In genomic region chr16:88166547-88166946, GRCm38 (mm10) we compare ENCODE assay signal across 21 mouse cellular contexts.
A peak's percentile ranks its signal among the peaks of the same experiment; 100 is the strongest.
DNase-seq lines count a peak whose midpoint lies in the region; ATAC-seq and TF ChIP-seq lines count a peak whose summit lies in the region.
"Had no signal": no experiment of that assay in that cellular context is flagged by ENCODE, and none has a peak within 500 bp of the region (broad histone marks: within the 10 kb centered on the region; RNA-seq: fewer than 3 reads in every experiment).

No protein-coding gene starts in this region.

- H3K9me3 ChIP-seq in intestine, embryonic 15.5 days: no peaks in the 10 kb centered on the region
- H3K9me3 ChIP-seq in intestine, embryonic 16.5 days (ENCODE audit: control insufficient read depth, low read length): no peaks in the 10 kb centered on the region
- H3K9me3 ChIP-seq in intestine, postnatal 0 days (ENCODE audit: control insufficient read depth): no peaks in the 10 kb centered on the region

- peak; percentile 84; the same call in 1 of the 2 replicates for ATAC-seq in intestine, embryonic 15.5 days
- ATAC-seq in intestine, embryonic 16.5 days: peak; percentile 82
- ATAC-seq in intestine, postnatal 0 days: peak; percentile 33; the same call in 1 of the 2 replicates
- ATAC-seq: activated CD4-positive, CD25-positive, alpha-beta regulatory T cell, adult 4 months; CD4-positive, CD25-positive, alpha-beta regulatory T cell, adult 4 months; Patski had no signal

- no peak for DNase-seq in cerebellum, adult 8-10 months
- DNase-seq in cerebellum, adult 9-10 months: no peak
- DNase-seq in embryo, embryonic 10 days (ENCODE audit: low spot score): no peak
- DNase-seq: adrenal gland, adult 2 months; adrenal gland, adult 8-10 months; adrenal gland, postnatal 10 days; adrenal gland, postnatal 14 days; adrenal gland, postnatal 25 days; adrenal gland, postnatal 36 days; B cell, adult 2 months; cerebellum, adult 11 months; cerebellum, adult 11-12 months; cerebellum, adult 18-20 months had no signal

- no peaks in the 10 kb centered on the region for H3K4me1 ChIP-seq in intestine, embryonic 15.5 days (replicated peaks)
- H3K4me1 ChIP-seq in intestine, embryonic 16.5 days (ENCODE audit: control insufficient read depth, insufficient read depth, low read length): no peaks in the 10 kb centered on the region
- 0 out of 2 replicates have a peak, but pooled peaks cover 3% of the 10 kb centered on the region for H3K4me1 ChIP-seq in intestine, postnatal 0 days (replicated peaks; ENCODE audit: control insufficient read depth, insufficient read depth, low read length)

- H3K4me2 ChIP-seq in intestine, embryonic 15.5 days (replicated peaks): no peak overlapping the region
- no peak overlapping the region for H3K4me2 ChIP-seq in intestine, embryonic 16.5 days (ENCODE audit: low read depth, low read length)
- no peak overlapping the region for H3K4me2 ChIP-seq in intestine, postnatal 0 days (replicated peaks; ENCODE audit: low read depth)

- H3K36me3 ChIP-seq in intestine, embryonic 15.5 days: no peaks in the 10 kb centered on the region
- H3K36me3 ChIP-seq in intestine, embryonic 16.5 days (ENCODE audit: control insufficient read depth, insufficient read depth, low read length): no peaks in the 10 kb centered on the region
- H3K36me3 ChIP-seq in intestine, postnatal 0 days (ENCODE audit: control insufficient read depth, insufficient read depth): no peaks in the 10 kb centered on the region
- H3K36me3 ChIP-seq: G1E had no signal

- H3K9ac ChIP-seq in intestine, embryonic 15.5 days: no peak overlapping the region
- H3K9ac ChIP-seq in intestine, embryonic 16.5 days (ENCODE audit: low read depth, low read length): no peak overlapping the region
- H3K9ac ChIP-seq in intestine, postnatal 0 days (ENCODE audit: low read depth, low read length): no peak overlapping the region

- no peak for TF ChIP-seq CTCF in intestine, postnatal 0 days (IDR thresholded peaks at IDR 0.05; ENCODE audit: low read depth)

- H3K27me3 ChIP-seq in intestine, embryonic 15.5 days (replicated peaks): no peaks in the 10 kb centered on the region
- H3K27me3 ChIP-seq in intestine, embryonic 16.5 days (replicated peaks; ENCODE audit: control insufficient read depth, insufficient read depth, low read length): no peaks in the 10 kb centered on the region
- H3K27me3 ChIP-seq in intestine, postnatal 0 days (replicated peaks; ENCODE audit: control insufficient read depth, insufficient read depth, low read length): no peaks in the 10 kb centered on the region
- H3K27me3 ChIP-seq: CH12.LX had no signal

- no peak overlapping the region for H3K4me3 ChIP-seq in intestine, embryonic 15.5 days (replicated peaks)
- H3K4me3 ChIP-seq in intestine, embryonic 16.5 days (ENCODE audit: low read length): no peak overlapping the region
- H3K4me3 ChIP-seq in intestine, postnatal 0 days (ENCODE audit: low read depth, low read length): no peak overlapping the region

- no peak overlapping the region for H3K27ac ChIP-seq in intestine, embryonic 15.5 days
- no peak overlapping the region for H3K27ac ChIP-seq in intestine, embryonic 16.5 days (ENCODE audit: low read length)
- no peak overlapping the region for H3K27ac ChIP-seq in intestine, postnatal 0 days (ENCODE audit: low read depth, low read length)

Comparison
In these comparisons a context has a peak if more than half of its experiments do, and no peak if none do; other contexts are left out.
1. ATAC-seq: peak in every context shown above with its lines; median percentile 84 in intestine, embryonic 15.5 days; 82 in intestine, embryonic 16.5 days; 33 in intestine, postnatal 0 days.